Mouse (Mus musculus) heart, adult 11 months (tissue): ENCODE data around the gene 4930432M17Rik.
A peak's percentile ranks its signal among the peaks of the same experiment; 100 is the strongest.

Experiments used
- DNase-seq: peaks from one replicate; pipeline ENCODE4 v3.0.0; 2022

Gene 4930432M17Rik

DNA sequence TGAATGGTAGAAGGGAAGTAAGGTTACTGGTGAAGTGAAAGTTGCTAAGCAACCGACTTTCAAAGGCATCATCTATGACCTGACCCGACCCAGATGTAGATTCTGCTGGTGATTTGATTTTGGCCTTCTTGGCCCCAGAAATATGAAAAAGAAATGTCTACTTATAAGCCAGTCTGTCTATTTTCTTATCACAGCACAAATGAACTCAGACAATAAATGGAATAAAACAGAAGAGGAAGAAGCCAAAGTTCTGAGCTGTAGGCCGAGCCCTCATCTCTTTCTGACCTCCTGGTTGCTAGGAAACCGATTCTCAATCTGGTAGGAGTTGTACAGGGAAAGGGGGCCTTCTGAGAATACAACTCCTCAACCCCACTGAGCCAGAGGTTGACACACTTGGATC lies at the start of gene 4930432M17Rik:
4930432M17Rik (plus strand) TSS at position 301 of the 400 bp plus-strand sequence.
- no peak for DNase-seq

DNA sequence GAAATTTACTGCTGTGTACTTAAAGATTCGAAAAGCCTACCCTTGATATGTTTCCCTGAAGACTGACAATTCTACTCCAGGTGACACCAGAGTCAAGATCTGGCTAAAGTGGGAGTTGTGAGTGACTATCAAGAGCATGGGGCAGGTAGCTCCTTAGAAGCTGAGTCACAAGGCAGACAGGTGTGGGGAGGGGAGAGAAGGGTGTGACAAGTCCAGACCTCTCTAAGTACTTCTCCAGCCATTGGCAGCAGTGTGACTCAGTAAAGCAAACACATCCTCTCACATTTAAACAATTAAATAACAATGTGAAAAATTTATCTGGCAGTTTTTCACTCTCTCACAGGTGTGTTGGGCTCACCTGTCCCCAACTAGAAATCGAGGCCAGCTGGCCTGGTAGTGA lies 44.9 kb upstream of the 4930432M17Rik start:
- no peak for DNase-seq

DNA sequence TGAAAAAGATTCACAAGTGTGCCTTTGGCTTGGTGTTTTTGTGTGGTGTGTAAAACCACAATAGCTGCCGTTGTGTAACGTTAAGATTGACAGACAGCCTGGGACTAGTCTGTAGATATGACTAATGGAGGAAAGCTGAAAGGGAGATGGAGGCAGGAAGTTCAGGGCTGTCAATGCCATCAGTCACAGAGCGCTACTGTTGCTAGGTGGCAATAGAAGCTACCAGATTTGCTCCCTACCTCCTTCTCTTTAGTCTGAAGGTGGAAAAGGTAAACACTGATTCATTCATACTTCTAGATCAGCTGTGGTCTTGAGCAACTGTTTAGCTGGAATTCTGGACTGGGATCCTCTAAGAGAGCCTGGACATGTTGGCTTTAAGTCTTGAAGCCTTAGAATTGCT lies 44.3 kb upstream of the 4930432M17Rik start:
- peak; percentile 30 for DNase-seq

DNA sequence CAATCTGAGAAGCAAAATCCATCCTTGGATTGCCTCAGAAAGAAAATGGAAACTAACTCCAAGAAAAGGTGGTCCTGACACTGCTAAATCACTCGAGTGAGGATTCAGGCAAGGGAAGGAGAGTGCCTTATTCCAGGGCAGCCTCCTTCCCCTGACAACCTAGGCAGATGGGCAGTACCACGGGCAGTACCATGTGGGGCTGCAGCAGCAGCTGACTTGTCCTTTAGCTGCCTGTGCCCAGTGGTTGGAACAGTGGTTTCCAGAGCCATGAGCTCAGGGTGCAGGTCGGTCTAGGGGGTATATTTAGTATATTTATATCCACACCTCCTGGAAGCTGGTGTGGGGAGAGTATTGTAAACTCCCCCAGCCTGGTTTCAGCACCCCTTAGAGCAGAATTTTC lies 42.3 kb upstream of the 4930432M17Rik start:
- peak; percentile 88 for DNase-seq

DNA sequence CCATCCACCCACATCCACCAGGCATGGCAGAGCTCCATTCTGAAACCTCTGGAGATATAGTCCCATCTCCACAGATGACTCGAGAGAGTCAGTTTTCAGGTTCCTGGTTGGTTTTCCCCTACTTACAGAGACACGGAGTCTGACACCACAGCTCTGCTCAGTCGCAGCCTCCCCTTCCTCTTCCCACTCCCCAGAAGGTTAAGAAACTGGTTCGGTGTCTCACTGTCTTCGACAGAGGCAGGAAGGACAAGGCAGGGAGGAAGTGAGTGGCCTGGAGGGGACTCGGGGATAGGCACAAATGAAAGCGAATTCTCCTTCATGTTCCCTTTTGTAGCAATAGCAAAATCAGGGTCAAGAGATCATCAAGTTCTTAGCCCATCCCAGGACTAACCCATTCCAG lies 39.9 kb upstream of the 4930432M17Rik start:
- peak; percentile 77 for DNase-seq

DNA sequence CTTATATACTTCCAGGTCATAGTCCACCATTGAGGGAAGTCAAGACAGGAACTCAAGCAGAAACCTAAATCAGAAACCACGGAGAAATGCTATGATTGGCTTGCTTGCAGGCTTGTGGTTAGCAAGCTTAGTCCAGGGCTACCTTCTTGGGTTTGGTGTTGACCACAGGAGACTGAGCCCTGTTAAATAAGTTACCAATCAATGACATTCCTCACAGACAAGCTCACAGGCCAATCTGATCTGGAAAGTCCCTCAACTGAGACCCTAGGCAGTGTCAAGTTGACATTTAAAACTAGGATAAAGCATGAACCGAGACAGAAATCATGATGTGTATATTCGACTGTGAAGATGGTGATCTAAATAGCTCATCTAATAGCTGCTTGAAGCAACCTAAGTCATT lies 35.6 kb upstream of the 4930432M17Rik start:
- DNase-seq, result peak; percentile 75

DNA sequence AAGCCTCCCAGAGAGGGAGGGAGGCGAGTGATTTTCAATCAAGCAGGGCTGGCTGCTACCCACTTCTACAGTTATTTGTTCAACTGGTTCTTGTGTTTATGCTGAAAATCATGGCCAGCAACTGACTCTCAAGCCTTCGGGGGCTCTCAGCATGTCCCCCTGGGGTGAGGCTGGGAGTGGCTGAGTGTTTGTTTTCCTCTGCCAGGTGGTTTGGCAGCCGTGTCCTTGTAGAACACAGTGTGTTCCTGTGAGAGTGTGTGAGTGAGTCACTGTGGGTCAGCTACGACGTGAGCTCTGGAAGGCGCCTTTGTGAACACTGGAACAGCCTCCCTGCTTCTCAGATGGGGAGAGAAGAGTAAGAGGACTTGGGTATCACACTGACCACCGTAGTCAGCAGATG lies 35.1 kb upstream of the 4930432M17Rik start:
- peak; percentile 99 for DNase-seq

DNA sequence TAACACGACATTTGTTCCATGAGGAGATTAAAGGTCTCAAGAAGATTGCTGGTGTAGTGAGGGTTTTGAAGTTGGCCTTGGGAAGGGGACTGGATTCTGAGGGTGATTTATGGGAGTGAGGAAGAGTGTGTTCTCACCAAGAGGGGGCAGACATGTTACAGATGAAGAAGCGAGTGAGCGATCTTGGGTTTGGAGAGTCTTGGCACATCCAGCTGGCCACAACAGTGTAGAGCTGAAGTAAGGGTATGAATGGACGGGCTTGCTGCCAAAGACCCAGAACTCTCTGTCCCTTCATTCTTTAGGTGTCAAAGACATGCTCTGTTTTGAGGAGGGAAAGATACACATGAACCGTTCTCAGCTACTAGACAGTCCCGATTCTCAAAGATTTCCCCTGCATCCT lies 34.2 kb upstream of the 4930432M17Rik start:
- DNase-seq, result peak; percentile 99

DNA sequence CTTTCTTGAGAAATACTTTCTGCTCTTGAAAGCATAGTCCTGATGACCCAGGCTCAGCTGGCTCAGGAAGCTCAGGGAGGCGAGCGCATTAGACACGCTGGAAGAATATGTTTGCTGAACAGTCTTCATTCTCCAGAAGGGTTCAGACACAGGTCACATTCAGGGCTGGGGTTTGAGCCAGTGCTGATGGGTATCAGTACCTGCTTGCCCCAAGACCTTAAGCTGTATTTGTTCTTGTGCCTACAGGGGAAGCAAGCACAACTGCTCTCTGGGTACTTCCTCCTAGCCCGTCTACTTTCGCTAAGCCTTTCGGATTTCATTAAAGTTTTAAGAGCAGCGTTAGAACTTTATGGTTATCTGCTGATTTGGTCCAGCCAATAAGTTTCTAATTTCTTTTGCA lies 33.8 kb upstream of the 4930432M17Rik start:
- no peak for DNase-seq

DNA sequence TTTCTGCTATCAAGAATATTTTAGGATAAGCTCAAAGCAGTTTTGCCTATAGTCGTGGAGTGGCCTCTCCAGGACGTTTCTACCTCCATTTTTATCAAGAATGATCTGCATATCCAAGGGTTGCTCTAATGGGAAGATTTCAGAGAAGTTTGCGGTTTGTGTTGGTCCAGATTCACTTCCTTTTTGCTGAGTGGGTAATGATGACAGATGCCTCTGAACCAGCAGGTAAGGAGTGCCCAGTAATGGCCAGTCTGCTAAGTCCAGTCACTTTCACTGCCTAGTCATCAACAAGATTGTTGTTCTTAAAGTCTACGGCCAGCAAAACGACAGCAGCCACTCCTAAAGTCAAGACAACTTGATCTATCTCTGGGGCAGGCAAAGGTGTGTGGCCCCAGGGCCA lies 32.8 kb upstream of the 4930432M17Rik start:
- DNase-seq, result peak; percentile 35

DNA sequence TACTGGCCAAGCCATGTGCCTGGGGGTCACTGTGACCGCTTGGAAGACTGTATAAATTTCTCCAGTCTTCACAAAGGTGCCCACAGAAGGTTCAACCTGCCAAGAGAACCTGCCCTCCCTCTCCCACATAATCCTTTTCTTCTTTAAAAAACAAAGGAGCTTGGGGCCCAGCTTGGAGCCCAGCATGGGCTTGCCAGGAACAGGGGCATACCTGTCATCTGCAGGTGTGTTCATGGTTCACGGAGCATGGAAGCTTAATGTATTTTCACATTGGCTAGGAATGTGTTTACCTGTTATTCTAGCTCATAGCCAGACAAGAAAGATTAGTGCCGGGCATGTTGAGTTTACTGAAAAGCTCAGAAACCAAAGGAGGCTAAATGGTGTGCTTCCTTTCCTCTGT lies 32.3 kb upstream of the 4930432M17Rik start:
- peak; percentile 86 for DNase-seq

DNA sequence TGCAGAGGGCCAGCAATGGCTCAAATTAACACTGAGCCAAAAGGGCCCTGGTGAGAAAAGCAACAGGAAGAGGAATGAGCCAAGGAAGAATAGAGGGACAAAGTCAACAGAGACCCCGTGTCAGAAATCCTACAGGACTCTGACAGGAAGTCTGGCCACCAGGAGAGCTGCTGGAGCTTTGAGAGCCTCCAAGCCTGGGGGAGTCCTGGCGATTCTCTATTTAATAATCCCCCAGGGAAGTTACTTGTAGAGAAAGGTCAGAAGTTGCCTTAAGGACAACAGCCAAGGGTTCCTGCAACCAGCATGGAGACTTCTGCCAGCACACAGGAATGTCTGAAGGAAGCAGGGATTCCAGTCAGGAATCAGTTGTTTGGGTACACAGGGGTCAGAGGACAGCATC lies 30.0 kb upstream of the 4930432M17Rik start:
- DNase-seq, result peak; percentile 96

DNA sequence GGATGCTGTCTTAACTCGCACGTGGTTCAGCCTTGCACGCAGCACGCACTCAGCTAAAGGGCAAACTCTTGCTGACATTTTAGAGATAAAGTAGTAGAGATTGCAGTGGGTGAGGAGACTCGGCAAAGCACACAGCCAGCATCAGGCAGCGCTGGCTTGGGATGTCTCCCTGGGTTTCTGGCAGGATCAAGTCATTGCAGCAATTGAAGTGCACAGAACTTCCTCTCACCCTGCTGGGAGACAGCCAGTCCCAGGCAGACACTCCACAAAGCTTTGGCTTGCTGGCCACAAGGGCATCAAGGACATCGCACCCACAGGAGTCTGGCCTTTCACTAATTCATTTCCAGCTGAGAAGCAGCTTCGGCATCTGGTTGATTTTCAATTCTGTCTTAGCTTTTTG lies 27.3 kb upstream of the 4930432M17Rik start:
- DNase-seq, result peak; percentile 98

DNA sequence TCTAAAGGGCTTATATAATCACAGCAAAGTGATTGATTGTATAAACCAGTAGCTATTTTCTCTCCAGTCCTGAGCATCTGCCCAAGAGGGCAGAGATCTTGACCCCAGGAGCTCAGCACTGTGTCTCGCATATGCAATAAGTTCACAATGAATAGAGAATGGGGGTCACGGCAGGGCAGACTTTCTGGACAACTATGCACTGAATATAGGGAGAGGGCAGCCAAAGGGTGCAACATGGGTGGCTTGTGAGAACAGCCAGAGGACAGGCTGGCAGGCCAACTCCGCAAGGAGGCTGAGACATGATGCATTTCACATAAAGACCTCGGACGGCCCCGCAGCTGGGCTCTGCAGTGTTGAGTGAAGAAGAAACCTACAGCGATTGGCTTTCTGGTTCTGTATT lies 25.1 kb upstream of the 4930432M17Rik start:
- peak; percentile 92 for DNase-seq

DNA sequence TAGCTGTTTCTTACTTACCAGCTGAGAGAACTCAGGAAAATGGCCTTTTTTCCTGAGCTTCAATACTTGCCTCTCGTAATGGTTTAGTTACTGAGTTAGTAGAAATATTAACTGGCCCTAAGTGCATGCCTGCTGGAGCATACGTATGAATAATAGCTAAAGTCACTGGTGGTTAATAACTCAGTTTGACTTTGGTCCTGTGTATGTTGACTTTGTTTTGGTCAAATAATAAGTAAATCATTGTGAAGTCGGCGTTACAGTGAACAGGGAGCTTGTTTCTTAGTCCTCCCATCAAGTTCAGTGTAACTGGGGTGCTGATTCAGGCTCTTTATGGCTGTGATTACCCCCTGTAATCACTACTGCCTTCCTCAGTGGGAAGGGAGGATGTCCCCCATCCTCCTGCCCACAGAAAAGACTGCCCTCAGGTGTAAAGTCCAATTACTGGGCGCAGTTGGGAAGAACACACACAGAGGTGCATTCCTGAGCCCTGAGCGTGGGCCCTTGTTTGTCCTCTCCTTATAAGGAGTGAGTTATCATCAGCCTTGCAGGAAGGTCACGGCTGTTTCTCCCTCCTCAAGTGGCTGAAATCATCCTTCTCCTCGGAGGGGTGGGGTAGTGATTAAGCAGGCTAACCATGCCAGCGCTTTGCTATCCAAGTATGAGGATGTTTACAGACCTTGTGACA lies 24.1 kb upstream of the 4930432M17Rik start:
- DNase-seq, result peak; percentile 94

DNA sequence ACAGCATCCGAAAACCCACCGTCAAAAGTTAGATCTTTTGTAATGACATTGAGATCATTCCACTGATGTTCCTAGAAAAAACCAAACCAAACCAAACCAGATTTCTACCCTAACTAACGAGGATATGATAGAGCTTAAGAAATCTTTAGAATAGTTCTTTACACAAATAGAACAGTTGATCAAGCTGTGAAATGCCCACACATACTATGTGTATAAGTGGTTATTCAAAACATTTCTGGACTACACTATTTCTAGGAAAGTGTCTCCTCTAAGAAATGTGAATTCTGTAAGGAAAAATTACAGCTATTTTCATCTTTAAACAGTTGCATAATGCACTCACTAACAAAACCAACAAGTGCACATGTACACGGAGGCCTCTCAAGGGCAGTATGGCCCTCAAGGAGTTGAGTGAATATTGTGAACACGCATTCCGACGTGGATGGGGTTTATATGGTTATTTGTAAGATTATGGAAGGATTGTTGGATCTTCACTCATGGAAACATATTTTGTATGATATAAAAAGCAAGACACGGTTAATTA lies 22.3 kb upstream of the 4930432M17Rik start:
- DNase-seq, result no peak

DNA sequence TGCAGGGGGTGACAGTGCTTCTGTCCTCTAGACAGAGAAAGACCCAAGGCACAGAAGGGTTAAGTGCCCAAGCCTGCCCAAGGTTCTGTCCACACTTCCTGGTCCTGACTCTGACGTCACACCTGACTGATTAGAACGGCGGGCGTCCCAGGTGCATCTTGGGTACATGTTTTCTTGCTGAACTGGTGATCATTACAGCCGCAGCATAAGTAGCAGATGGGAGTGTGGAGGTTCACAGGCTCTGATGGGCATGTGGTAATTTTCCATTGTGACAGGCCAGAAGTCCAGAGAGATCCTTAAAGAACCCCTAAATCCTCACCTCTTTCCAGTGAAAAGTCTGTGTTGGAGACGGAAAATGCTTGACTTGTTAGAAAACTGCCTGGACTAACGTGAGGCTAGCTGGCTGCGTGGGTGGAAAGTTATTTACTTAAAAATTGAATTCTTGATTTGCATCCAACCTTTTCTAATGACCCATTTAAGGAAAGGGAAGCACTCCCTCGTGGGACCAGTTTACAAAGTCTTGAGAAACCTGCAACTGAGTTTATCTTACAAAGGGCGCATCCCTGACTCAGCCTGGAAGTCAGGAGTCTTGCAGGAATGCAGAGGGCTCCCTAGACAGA lies 20.4 kb upstream of the 4930432M17Rik start:
- peak; percentile 95 for DNase-seq

DNA sequence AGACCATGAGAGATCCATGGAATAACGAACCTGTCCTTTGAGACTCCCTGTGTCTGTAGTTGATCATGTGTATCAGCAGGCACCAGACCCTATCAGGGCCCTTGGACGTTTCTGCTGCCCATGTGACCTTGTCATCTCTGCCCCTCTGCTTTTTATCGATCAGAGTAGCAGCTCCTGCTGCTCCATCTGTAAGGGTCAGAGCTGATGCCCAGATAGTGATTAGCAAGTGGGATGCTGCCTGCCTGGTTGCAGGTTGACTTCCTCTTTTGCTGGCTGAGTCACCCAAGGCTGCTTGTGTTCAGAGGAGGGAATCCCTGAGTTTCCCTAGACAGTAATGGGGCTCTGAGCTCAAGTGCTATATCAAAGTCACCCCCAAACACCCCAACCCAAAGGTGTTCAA lies 18.9 kb upstream of the 4930432M17Rik start:
- DNase-seq, result no peak

DNA sequence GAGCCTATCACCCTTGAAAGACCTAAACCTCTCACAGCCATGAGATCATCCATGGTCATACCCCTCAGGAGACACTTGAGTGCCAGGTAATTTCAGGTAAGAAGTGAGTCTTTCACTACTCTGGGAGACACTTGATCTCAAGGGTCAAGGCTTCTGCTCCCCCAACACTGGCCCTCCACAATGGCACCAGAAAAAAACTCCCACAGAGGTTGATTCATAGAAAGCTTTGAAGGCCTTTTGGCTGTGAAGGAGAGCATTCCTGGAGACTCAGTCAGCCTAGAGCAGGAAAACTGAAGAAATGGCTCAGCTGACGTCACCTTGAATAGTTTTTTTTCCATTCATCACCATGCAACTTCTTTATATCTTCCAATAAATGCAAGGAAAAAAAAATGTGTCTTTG lies 18.4 kb upstream of the 4930432M17Rik start:
- DNase-seq, result no peak

DNA sequence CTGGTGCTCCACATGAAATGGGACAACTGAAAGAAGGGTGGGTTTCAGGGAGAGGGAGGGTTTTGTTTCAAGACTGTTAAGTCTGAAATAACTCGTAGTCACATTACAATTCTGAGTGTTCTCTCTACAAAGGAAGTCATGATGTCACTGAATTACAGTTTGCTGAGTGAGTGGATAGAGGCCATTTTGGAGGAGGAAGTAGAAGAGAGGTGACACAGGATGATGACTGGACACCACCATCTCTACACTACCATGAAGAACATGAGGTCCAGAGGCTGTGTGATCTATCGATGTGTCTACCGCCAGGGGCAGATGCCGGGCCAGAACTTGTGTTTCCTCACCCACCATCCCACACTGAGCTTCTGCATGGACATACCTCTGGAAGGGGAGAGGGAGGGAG lies 13.6 kb upstream of the 4930432M17Rik start:
- no peak for DNase-seq

DNA sequence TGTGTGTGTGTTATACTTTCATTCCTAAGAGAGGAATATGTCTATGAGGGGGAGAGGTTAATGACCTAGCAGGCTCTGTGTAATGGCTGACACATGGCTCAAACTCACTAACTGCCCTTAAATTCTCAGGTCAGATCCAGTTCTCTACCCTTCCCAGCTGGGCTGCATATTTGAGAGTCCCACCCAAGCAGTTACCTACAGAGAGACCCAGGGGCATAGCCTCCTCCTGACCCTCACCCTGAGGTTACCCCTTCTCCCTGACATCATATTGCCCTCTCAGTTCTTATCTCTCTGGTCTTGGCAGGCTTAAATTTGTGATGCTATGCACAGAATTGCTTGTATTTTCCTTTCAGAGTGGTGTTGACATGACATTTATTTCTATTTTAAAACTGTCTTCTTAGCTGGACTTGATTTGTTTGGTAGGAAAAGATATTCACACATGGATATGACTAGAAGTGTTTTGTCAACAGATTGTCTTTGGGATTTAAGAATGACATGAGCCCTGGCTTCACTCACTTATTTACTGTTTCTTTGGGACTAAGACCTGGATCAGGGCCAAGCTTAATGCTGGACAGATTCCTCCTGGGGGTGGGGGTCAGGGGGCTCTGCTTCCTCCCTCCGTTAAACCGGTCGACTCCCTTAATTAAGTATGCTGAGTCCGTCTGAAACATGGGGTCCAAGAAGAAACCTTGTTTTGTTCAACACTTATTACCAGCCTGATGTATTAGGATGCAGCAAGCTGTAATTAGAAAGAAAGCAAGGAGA lies 7.7 kb upstream of the 4930432M17Rik start:
- DNase-seq, result no peak

DNA sequence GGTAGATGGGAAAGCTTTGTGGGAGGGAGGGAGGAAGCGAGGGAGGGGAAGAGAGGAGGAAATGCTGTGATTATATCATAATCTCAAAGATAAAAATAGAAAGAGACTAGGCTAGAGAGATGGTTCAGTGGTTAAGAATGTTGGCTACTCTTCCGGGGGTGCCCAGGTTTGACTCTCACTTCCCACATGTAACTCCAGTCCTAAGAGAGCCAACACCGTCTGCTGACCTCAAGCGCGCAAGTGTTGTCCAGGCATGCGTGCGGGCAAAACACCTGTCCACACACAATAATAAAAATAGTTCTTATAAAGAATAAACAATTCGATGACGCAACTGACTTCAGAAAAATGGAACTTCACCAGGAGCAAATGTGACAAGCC lies 7.1 kb upstream of the 4930432M17Rik start:
- no peak for DNase-seq

DNA sequence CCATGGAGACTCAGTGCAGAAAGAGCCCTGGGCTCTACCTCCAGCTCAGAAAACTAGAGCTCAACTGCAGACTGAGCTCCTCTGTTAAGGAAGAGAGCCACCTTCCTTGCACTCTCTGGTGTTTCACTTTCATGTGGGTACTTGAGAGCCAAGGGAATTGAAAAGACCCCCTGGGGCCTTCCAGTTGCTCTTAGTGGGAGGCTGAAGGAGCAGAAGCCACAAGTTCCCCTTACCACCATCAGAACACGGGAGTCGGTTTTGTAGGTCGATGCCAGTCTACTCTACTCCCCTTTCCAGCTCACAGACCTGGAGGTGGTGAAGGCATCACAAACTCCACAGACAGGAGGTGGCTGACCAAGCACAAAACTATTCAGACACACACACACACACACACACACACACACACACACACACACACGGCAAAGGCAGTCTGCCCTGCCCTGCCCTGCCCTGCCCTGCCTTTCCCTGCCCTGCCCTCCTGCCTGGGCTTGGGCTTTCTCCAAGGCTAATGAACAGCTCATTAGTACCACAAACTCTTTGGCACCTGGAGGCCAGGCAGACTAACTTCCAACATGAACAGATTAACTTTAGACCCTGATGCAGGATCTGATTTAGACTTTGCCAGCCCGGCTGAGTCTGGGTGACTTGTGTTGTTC lies 1.7 kb downstream of the 4930432M17Rik start:
- peak; percentile 83 for DNase-seq
